Mouse (Mus musculus) adrenal gland, postnatal 4 days (tissue): ENCODE measurements around the gene Btg1-ps1. TPM values are rescaled to one million over a fixed set of nuclear protein-coding genes. Genes with fewer than 3 reads are reported as not detected.
"Not testable (repeated sequence)": the region's sequence is repeated elsewhere in the genome, so short reads cannot be mapped to it uniquely, and the experiment has no call there.

Experiments used
- DNase-seq, 2 experiments: peaks; one replicate each; pipeline ENCODE4 v3.0.0; 2021 to 2022; ENCODE audit warnings: low spot score in 2 of 2, mixed read lengths in 2 of 2
- long read RNA-seq, 2 experiments: library from polyadenylated mRNA; stranded (forward); transcript quantifications; one replicate each; pipeline ENCODE4 v2.0.0; 2021
- total RNA-seq, 2 experiments: library from RNA; stranded (reverse); gene quantifications; 2 replicates each; pipeline ENCODE4 v1.2.3; 2021

Gene Btg1-ps1
- total RNA-seq, result not detected
- long read RNA-seq, experiment 1, result 0 reads
- long read RNA-seq, experiment 2, result 0 reads

GRCm38 (mm10) chrX:38018597-38018996 lies at the start of gene Btg1-ps1:
Btg1-ps1 (minus strand) TSS chrX:38018815.
- DNase-seq, result not testable (repeated sequence)

DNA sequence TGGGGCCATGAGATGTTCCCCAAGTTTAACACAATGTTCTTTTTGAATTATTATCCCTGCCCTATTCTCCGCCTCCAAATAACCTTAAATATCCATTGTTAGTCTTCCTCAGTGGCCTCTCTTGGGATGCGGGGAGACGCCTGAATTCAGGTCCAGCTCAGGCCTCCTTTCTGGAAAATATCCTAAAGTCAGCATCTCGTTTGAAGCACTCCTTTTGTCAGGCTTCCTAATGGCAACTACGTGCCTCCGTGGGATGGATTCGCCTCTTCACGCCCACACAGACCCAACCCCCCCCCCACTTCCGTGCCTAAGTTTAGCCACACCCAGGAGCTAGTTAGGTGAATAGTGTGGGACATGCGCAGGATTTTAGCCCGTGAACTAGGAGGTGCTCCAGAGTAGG lies 47.6 kb upstream of the Btg1-ps1 start, which contains the start of gene Rhox10:
TSS of gene Rhox10 (plus strand) at position 301 of the 400 bp plus-strand sequence.
- DNase-seq, result no peak

- DNase-seq, result no peak
These were observed 42.9 kb upstream of the Btg1-ps1 start for GRCm38 (mm10) chrX:38061544-38061943.

DNA sequence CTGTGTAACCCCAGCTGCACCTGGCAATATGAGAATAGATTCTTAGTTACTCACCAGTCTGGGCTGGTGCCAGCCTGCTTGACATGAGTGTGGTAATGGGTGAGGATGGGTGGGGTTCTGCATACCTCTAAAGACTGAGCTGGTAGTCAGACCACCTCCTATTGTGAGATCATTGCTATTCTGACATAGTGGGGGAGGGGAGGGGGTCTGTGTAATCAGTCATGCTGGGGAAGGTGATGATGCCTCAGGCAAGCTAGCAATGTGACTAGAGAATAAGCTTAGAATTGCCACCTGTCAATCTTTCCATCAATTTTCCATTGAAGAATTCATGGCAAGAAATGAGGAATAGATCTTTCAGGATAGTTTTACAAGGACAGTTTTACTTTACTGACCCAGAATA lies 24.4 kb upstream of the Btg1-ps1 start, which contains the start of gene Btg1-ps2:
TSS of gene Btg1-ps2 (minus strand) at position 101 of the 400 bp plus-strand sequence.
- DNase-seq, result not testable (repeated sequence)

DNA sequence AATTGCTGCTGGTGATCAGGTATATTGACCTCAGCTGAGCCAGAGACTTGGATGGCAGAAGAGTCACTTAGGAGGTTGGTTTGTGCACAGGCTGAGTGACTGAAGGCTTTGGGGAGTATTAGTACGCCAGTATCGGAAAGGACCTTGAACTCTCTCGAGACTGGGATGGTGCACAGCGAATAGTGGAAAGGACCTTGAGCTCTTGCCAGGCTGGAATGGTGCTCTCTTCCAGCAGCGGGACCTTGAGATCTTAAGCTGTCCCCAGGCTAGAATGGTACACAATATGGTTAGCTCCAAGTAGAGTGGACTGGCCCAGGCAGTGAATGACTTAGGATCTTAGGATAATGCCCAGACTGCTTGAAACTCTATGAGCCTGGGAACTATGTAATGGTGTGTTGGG lies 21.1 kb upstream of the Btg1-ps1 start:
- DNase-seq, result no peak

DNA sequence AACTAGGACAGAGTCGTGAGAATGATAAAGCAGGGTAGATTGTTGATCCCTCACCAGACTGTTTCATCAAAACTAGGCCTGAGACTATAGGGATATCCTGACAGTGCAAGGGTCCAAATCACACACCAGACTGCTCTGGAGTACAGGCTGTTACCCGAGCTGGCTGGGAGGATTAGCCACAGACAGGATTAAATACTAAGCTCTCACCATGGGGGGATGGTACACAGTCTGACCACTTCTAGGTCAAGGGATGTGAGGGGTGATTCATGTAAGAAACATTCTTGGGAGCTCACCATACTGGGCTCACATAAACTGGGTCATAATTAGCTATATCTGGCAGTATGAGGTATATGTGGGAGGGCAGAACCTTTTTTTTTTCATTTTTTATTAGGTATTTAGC lies 15.2 kb upstream of the Btg1-ps1 start:
- DNase-seq, result no peak

DNA sequence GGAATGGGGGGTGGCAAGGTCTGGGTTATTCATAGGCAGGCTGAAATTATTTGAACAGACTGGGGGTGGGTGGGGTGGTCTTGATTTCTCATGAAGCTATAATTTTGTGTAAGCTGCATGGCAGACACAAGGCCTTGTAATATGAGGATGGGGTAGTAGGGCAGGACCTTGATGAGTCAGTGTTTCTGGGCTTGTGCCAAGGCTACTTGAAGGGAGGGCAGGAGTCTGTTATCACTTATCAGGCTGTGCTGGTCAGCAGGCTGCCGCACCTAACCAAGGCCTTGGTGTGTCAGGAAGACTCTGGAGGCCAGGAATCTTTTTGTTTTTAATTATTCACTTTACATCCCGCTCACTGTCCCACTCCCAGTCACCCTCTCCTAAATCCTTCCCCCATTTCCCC lies 9.9 kb downstream of the Btg1-ps1 start:
- peak in 1 of 2 experiments; percentile 3 for DNase-seq

Other genes starting within 250 kb of the Btg1-ps1 start
- not detected for gene Rhox5, start 214.0 kb downstream of the Btg1-ps1 start, total RNA-seq
- gene Rhox6, start 191.9 kb downstream of the Btg1-ps1 start, total RNA-seq, result not detected
- gene Rhox7a, start 187.1 kb downstream of the Btg1-ps1 start, total RNA-seq, result not detected
- not detected for gene Rhox8, start 139.9 kb downstream of the Btg1-ps1 start, total RNA-seq
- gene Rhox7b, start 121.6 kb downstream of the Btg1-ps1 start, total RNA-seq, result not detected
- gene Rhox9, start 117.0 kb downstream of the Btg1-ps1 start, total RNA-seq, result not detected
- not detected for gene Btg1-ps2, start 24.3 kb upstream of the Btg1-ps1 start, total RNA-seq
- gene Rhox10, start 47.7 kb upstream of the Btg1-ps1 start, total RNA-seq, result not detected
- not detected for gene Rhox11, start 66.3 kb upstream of the Btg1-ps1 start, total RNA-seq
- gene Rhox12, start 92.1 kb upstream of the Btg1-ps1 start, total RNA-seq, result not detected
- not detected for gene Rhox13, start 102.4 kb upstream of the Btg1-ps1 start, total RNA-seq
- 10 to 100 TPM; 32.0 to 34.8 TPM for gene Zbtb33, start 171.0 kb upstream of the Btg1-ps1 start, total RNA-seq
- gene Tmem255a, start 233.6 kb upstream of the Btg1-ps1 start, total RNA-seq, result 10 to 100 TPM; 15.0 to 18.9 TPM